Mouse (Mus musculus) lung, postnatal 0 days (tissue): ENCODE data around the gene Foxp2. TPM values are rescaled to one million over a fixed set of nuclear protein-coding genes. Genes with fewer than 3 reads are reported as not detected.

ENCODE experiments used
- ATAC-seq: fragments of 200-750 bp; cut with Nextera tagmentation; 2 replicates; pipeline ENCODE4 v1.8.0; 2017; ENCODE audit warnings: moderate library complexity
- DNase-seq: peaks from one replicate; pipeline ENCODE4 v3.0.0-alpha.2; 2016; ENCODE audit warnings: low spot score
- H3K27ac ChIP-seq: fragments of 300-500 bp; sonication (generic); 2 replicates; pipeline ENCODE4 v1.5.1; 2014; ENCODE audit warnings: antibody characterized with exemption, mild to moderate bottlenecking, low read length, mixed read lengths
- H3K27me3 ChIP-seq: fragments of 300-500 bp; sonication (generic); replicated peaks from 2 replicates; pipeline ENCODE4 v1.6.1; 2014; ENCODE audit warnings: low read length, mixed read lengths; ENCODE audit not compliant: insufficient read depth
- H3K36me3 ChIP-seq: fragments of 300-500 bp; sonication (generic); 2 replicates; pipeline ENCODE4 v1.6.1; 2014; ENCODE audit warnings: low read length, mixed read lengths; ENCODE audit not compliant: insufficient read depth
- H3K4me1 ChIP-seq: fragments of 300-500 bp; sonication (generic); 2 replicates; pipeline ENCODE4 v1.6.1; 2014; ENCODE audit warnings: antibody characterized with exemption, low read depth, low read length, mixed read lengths; ENCODE audit not compliant: insufficient read depth
- H3K4me2 ChIP-seq: fragments of 300-500 bp; sonication (generic); replicated peaks from 2 replicates; pipeline ENCODE4 v1.6.1; 2014; ENCODE audit warnings: low read depth, mild to moderate bottlenecking, low read length, moderate library complexity, mixed read lengths
- H3K4me3 ChIP-seq: fragments of 300-500 bp; sonication (generic); 2 replicates; pipeline ENCODE4 v1.5.1; 2014; ENCODE audit warnings: low read depth, low read length
- H3K9ac ChIP-seq: fragments of 300-500 bp; sonication (generic); replicated peaks from 2 replicates; pipeline ENCODE4 v1.6.1; 2014; ENCODE audit warnings: low read depth, mild to moderate bottlenecking
- H3K9me3 ChIP-seq: fragments of 300-500 bp; sonication (generic); 2 replicates; pipeline ENCODE4 v1.6.1; 2016; ENCODE audit warnings: low read length, mixed read lengths
- CTCF ChIP-seq: IDR thresholded peaks from 2 replicates; pipeline ENCODE4 v1.5.1; 2016; ENCODE audit warnings: antibody characterized with exemption, mild to moderate bottlenecking
- EP300 ChIP-seq: IDR thresholded peaks from 2 replicates; pipeline ENCODE4 v1.6.1; 2016; ENCODE audit warnings: antibody characterized with exemption, mild to moderate bottlenecking, control low read depth
- WGBS: fragments of 180-500 bp; shearing (Covaris S2); extraction: QIAGEN DNeasy Blood & Tissue Kit; methylation state at CpG from one replicate; pipeline ENCODE4 v1.1.7; 2014; 5-methylcytosine and 5-hydroxymethylcytosine counted together
- polyA plus RNA-seq: library from polyadenylated mRNA; unstranded; fragments of >200 nt; fragmentation: Nextera tagmentation; extraction: Ambion mirVana; gene quantifications from 2 replicates; pipeline ENCODE4 v1.2.1, GENCODE M21; 2015

Gene Foxp2
- 9.8 and 12.4 TPM in 2 replicates for polyA plus RNA-seq

DNA sequence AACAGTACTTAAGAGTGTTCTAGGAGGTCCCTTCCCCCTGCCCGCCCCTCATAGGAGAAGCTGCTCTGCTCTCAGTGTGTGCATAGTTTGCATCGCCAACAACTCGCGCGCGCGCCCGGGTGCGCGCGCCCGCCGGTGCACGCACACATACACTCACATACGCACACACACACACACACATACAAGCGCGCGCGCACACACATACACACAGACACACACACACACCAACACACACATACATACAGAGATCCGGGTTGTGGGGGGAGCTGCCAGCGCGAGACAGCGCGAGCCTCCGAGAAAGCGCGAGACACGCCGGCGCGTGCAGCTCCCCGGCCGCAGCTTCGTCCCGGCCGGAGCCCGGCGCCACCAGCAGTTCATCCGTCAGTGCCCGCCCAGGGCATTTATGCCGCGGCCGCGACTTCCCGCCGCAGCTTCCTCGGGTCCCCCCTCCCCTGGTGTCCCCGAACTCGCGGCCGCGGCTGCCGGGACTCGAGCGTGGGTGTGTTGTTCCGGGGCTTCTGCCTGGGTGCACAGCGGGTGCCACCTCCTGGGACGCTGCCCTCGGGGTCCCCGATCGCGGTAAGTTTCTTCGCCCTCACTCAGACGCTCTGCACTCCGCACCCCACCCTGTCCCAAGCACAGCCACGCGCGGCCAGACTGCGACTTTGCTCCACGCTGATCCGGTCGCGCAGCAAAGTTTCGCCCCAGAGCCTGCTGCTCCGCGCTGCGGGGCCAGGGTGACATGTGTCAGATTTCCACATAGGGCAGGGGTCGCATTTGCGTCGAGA lies at the start of gene Foxp2:
Gene Foxp2, plus strand, starts transcription at position 167 of the 788 bp plus-strand sequence.
- WGBS, result under 1% methylated on average over 60 of the region's 80 CpGs
- peak; percentile 73 for ATAC-seq

DNA sequence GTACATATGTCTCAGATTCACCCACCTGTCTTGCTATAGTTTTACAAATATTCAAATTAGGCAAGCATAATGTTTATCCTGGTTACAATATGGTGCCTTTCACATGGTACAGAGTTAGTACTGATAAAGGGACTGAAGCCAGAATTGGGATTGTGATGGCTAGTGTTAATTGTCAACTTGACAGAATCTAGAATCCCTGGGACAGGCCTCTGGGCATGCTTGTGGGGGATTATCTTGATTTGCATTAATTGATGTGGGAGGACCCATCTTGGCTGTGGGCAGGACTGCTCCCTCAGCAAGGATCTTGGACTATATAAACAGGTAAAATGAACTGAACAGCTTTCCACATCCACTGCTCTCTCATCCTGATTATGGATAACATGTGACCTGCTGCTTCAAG lies 15.9 kb upstream of the Foxp2 start:
- Histone ChIP-seq H3K9ac (no peak overlapping the region), H3K27ac (no peak overlapping the region)
- TF ChIP-seq EP300 (no peak), CTCF (no peak)

More for the DNA sequence above, at the start of gene Foxp2:
- Histone ChIP-seq H3K4me3 (peak within 1 kb of the TSS; percentile 65), H3K27ac (peak within 1 kb of the TSS; percentile 95), H3K4me2 (peak within 1 kb of the TSS; percentile 83), H3K9me3 (no peaks in the 10 kb centered on the region), H3K4me1 (peaks cover 9% of the 10 kb centered on the region; the same call in 1 of the 2 replicates), H3K9ac (peak within 1 kb of the TSS; percentile 68), H3K36me3 (no peaks in the 10 kb centered on the region), H3K27me3 (no peaks in the 10 kb centered on the region)
- peak; percentile 82 for DNase-seq
- no peak; the same call in 1 of the 2 replicates for TF ChIP-seq EP300
- no peak for TF ChIP-seq CTCF

DNA sequence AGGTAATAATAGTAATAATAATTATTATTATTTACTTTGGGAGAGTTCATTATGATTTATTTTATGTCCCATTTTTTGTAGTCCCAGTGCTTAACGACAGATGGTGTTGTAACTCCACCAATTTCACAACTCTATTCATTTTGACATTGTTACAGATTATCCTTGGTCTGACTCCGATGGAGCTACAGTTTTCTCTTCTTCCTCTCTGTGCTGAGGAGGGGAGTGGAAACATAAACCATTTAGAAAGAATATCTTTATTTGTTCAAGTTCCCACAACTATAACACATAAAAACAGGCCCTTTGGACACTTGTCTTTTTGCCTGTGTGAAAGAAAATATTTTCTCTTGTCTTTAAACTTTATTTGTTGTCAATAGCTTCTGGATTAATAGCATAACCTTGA lies 4.1 kb upstream of the Foxp2 start:
- Histone ChIP-seq H3K9ac (no peak overlapping the region), H3K27me3 (no peaks in the 10 kb centered on the region), H3K9me3 (no peaks in the 10 kb centered on the region), H3K4me3 (no peak overlapping the region), H3K27ac (no peak overlapping the region), H3K4me2 (no peak overlapping the region), H3K36me3 (no peaks in the 10 kb centered on the region), H3K4me1 (peaks cover 6% of the 10 kb centered on the region; the same call in 1 of the 2 replicates)
- ATAC-seq (no peak), DNase-seq (peak; percentile 72)
- TF ChIP-seq CTCF, result peak; percentile 69
- no peak for TF ChIP-seq EP300
- WGBS, result 0% methylated on average over 2 of the region's 2 CpGs

More for the DNA sequence above, 15.9 kb upstream of the Foxp2 start:
- ATAC-seq (no peak), DNase-seq (no peak)
- no peaks in the 10 kb centered on the region for H3K27me3 ChIP-seq
- no peak overlapping the region for H3K4me2 ChIP-seq
- H3K4me1 ChIP-seq, result no peaks in the 10 kb centered on the region
- no peak overlapping the region for H3K4me3 ChIP-seq
- no peaks in the 10 kb centered on the region for H3K9me3 ChIP-seq
- no peaks in the 10 kb centered on the region for H3K36me3 ChIP-seq

DNA sequence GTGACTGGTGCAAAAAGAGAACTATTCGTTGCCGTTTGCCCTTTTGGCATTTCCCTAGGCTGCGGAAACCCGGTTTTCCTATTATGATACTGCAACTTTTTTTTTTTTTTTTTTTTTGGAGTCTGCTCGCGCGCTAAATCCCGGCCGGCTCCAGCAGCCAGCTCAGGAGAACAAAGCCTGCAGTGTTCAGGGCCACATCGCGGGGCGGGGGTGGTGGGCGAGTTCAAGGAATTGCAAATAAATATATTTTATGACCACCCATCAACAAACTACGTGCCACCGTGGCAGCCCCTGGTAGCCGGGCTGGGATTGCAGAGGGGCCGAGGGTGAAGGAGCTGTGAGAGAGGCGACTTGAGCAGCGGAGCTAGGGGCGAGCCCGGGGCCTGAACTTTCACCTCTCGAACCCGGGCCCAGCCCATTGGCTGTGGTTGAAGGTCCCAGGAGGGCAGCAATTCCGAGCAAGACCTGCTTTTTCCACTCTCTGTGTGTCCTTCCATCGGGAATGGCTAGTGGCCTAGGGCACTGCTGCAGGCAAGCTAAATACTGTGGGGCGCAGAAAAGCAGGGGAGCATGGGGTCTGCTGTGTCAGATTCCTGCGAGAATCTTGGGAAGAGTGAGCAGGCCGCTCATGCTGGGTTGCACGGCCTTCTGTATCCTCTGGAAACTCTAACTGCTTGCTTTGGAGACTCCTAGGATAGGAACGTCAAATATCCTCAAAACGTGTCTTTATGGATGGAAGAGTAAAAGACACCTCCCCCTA lies 2.9 kb upstream of the Foxp2 start:
- Histone ChIP-seq H3K4me1 (peaks cover 6% of the 10 kb centered on the region; the same call in 1 of the 2 replicates), H3K4me2 (peak overlapping the region; percentile 83), H3K27ac (no peak overlapping the region), H3K9me3 (no peaks in the 10 kb centered on the region), H3K36me3 (no peaks in the 10 kb centered on the region), H3K9ac (no peak overlapping the region), H3K4me3 (peak overlapping the region; percentile 18; the same call in 1 of the 2 replicates), H3K27me3 (no peaks in the 10 kb centered on the region)
- TF ChIP-seq EP300 (no peak), CTCF (no peak)
- WGBS, result 14% methylated on average over 31 of the region's 31 CpGs
- ATAC-seq (no peak), DNase-seq (peak; percentile 24)

DNA sequence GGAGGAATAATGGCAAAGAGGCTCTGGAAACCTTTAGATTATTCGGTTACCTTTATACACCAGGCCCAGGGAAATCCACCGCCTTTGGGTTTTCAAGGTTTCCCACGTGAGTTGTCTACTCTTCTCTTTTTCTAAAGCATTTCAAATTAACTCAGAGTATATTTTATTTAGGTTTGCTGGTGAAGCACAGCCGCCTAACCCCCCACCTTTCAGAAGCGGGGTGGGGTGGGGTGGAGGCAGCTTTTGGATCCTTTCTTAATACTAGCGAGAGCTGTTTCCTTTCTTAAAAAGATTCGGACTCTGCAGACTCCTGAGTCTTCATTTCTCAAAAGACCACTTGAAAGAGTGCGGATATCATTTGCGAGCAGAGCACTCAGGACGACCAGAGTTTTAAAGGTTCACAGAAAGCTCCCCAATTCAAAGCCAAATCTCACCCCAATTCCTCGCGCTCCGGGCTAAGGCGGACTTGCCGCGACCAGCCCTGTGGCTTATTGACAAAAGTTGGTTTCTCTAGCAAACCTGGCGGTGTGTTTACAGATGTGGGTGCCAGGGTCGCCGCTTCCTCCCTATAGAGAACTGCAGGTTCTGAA lies 2.0 kb upstream of the Foxp2 start:
- ATAC-seq (no peak), DNase-seq (peak; percentile 31)
- Histone ChIP-seq H3K9ac (no peak overlapping the region), H3K4me3 (peak overlapping the region; percentile 32), H3K4me2 (peak overlapping the region; percentile 83), H3K27me3 (no peaks in the 10 kb centered on the region), H3K4me1 (peaks cover 6% of the 10 kb centered on the region; the same call in 1 of the 2 replicates), H3K27ac (peak overlapping the region; percentile 43; the same call in 1 of the 2 replicates), H3K9me3 (no peaks in the 10 kb centered on the region), H3K36me3 (no peaks in the 10 kb centered on the region)
- TF ChIP-seq EP300 (no peak), CTCF (no peak)
- WGBS, result 24% methylated on average over 19 of the region's 19 CpGs
